Comparison of ENCODE assay signal across 23 mouse cellular contexts in the genomic region with DNA sequence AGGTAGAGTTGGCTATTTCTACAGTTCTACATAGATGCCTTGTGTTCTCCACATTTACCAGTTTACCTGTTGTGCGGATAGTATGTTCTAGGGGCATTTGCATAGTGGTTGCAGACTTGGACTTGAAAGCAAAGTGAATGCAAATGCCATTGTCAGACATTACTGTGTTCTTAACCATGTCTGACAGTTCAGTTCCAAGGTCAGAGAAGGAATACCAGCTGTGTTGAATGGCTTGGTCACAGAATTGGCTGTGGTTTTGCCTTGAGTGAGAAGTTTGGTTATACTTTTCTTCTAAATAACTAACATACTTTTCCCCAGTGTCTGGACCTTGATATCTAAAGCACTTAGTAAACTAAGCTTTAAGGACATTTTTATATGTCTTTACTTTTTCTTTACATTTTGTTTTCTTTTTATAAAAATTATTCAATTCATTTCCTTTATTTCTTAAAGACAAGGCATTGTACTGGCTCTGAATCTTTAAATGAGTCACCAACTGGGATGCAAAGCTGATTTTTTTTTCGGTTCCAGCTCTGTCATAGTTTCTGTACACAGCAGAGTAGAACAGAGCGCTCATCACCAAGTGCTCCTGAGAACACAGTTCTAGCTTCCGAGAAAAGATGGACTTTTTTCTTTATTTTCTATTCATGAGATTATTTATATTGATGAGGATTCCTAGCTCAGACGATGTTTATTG.
"Had no signal": no experiment of that assay in that cellular context is flagged by ENCODE, and none has a peak within 500 bp of the region (broad histone marks: within the 10 kb centered on the region; RNA-seq: fewer than 3 reads in every experiment).

No protein-coding gene starts in this region.

- H3K9ac ChIP-seq: kidney, embryonic 15.5 days; limb, embryonic 12.5 days; limb, embryonic 15.5 days; liver, embryonic 14.5 days; liver, postnatal 0 days; lung, embryonic 14.5 days; midbrain, embryonic 12.5 days; midbrain, embryonic 15.5 days; neural tube, embryonic 12.5 days; neural tube, embryonic 15.5 days had no signal

- H3K4me1 ChIP-seq: limb, embryonic 15.5 days had no signal

- DNase-seq: kidney, postnatal 10 days; kidney, postnatal 36 days; left cerebral cortex, postnatal 4 days; liver, postnatal 0 days; lung, embryonic 14.5 days; right cerebral cortex, adult 18-20 months; right cerebral cortex, postnatal 14 days; right cerebral cortex, postnatal 4 days; thymus, adult 2 months; thymus, postnatal 14 days; thymus, postnatal 4 days had no signal

- H3K4me3 ChIP-seq: kidney, embryonic 15.5 days; limb, embryonic 12.5 days; limb, embryonic 15.5 days; midbrain, embryonic 12.5 days; midbrain, embryonic 15.5 days; neural tube, embryonic 12.5 days; neural tube, embryonic 15.5 days had no signal

- ATAC-seq: liver, postnatal 0 days; lung, postnatal 0 days; midbrain, embryonic 15.5 days had no signal

- H3K27me3 ChIP-seq: kidney, embryonic 15.5 days; limb, embryonic 12.5 days; limb, embryonic 15.5 days; midbrain, embryonic 12.5 days; midbrain, embryonic 15.5 days; neural tube, embryonic 12.5 days; neural tube, embryonic 15.5 days had no signal

- H3K27ac ChIP-seq: kidney, embryonic 15.5 days; limb, embryonic 12.5 days; limb, embryonic 15.5 days; liver, embryonic 14.5 days; macrophage; midbrain, embryonic 12.5 days; midbrain, embryonic 15.5 days; neural tube, embryonic 12.5 days; neural tube, embryonic 15.5 days; stomach, postnatal 0 days had no signal

- H3K9me3 ChIP-seq: kidney, embryonic 15.5 days; limb, embryonic 12.5 days; limb, embryonic 15.5 days; midbrain, embryonic 12.5 days; midbrain, embryonic 15.5 days; neural tube, embryonic 12.5 days; neural tube, embryonic 15.5 days had no signal

- H3K36me3 ChIP-seq: kidney, embryonic 15.5 days; limb, embryonic 12.5 days; limb, embryonic 15.5 days; midbrain, embryonic 12.5 days; midbrain, embryonic 15.5 days; neural tube, embryonic 12.5 days; neural tube, embryonic 15.5 days had no signal

- H3K4me2 ChIP-seq: kidney, embryonic 15.5 days; limb, embryonic 12.5 days; limb, embryonic 15.5 days; liver, embryonic 11.5 days; lung, embryonic 14.5 days; midbrain, embryonic 12.5 days; midbrain, embryonic 15.5 days; neural tube, embryonic 12.5 days; neural tube, embryonic 15.5 days had no signal
